Mouse (Mus musculus) large intestine, adult 2 months (tissue): ENCODE measurements around the gene Cabp4. TPM values are rescaled to one million over a fixed set of nuclear protein-coding genes. Genes with fewer than 3 reads are reported as not detected.
"Not testable (repeated sequence)": the region's sequence is repeated elsewhere in the genome, so short reads cannot be mapped to it uniquely, and the experiment has no call there.

Experiments
- DNase-seq: peaks from one replicate; pipeline ENCODE4 v3.0.0-alpha.2; 2012; ENCODE audit warnings: low read depth, low spot score
- WGBS: fragments of 180-500 bp; shearing (Covaris S2); methylation state at CpG from one replicate; pipeline ENCODE4 v1.1.7; 2018; 5-methylcytosine and 5-hydroxymethylcytosine counted together
- polyA plus RNA-seq: library from polyadenylated mRNA; depleted of rRNA; stranded (reverse); fragments of >200 nt; gene quantifications from 2 replicates; pipeline ENCODE4 v1.2.3, GENCODE M21; 2012

Gene Cabp4
- polyA plus RNA-seq, 1 experiment, result 0.45 TPM

DNA sequence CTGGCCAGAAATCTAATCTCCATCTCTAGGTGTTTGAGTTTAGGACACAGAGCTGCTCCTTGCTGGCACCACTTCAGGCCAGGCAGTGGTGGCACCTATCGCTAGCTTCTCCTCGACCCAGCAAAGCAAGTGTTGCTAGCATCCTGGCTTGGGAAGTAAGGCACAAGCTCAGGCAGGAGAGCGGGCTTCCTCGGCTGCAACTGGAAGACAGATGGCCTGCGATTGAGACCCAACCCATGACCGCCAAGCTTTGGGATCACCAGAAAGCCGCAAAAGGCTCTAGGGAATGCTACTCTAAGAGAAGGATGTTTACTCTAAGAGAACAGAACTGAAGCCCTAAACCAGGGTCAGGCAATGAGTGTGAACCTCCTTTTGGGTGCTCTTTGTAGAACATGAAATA lies 14.4 kb downstream of the Cabp4 start:
- no peak for DNase-seq
- 85% methylated on average over 7 of the region's 7 CpGs for WGBS

DNA sequence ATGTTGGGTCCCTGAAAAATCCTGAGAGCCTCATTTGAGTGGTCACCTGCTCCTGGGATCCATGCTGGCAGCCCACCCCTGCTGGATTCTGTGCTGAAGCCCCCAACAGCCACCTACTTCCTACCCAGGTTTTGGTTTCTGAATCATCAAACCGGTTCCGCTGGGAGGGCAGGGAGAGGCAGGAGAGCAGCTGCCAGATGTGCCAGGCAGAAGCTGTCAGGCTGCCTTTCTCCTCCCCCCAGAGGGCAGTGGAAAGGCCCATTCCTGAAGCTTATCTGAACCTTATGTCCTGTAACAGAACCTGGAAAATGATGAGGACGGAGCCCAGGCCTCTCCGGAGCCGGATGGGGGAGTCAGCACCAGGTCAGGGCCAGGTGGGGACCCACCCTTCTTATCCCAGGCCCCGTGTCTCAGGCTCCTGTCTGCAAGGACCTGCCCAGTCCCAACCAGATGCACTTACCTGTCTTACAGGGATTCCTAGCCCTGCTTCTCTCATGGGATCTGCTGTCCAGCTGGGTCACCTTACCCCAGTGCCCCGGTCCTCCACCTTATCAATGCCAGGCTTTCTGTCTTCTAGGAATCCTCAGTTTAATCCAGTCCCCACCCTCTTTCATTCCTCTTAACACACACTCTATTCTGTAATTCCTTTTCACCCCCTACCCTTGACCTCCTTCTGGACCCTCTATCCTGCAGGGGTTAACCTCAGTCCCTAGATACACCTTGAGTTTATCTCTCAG lies 16.9 kb downstream of the Cabp4 start:
- 35% methylated on average over 7 of the region's 7 CpGs for WGBS

DNA sequence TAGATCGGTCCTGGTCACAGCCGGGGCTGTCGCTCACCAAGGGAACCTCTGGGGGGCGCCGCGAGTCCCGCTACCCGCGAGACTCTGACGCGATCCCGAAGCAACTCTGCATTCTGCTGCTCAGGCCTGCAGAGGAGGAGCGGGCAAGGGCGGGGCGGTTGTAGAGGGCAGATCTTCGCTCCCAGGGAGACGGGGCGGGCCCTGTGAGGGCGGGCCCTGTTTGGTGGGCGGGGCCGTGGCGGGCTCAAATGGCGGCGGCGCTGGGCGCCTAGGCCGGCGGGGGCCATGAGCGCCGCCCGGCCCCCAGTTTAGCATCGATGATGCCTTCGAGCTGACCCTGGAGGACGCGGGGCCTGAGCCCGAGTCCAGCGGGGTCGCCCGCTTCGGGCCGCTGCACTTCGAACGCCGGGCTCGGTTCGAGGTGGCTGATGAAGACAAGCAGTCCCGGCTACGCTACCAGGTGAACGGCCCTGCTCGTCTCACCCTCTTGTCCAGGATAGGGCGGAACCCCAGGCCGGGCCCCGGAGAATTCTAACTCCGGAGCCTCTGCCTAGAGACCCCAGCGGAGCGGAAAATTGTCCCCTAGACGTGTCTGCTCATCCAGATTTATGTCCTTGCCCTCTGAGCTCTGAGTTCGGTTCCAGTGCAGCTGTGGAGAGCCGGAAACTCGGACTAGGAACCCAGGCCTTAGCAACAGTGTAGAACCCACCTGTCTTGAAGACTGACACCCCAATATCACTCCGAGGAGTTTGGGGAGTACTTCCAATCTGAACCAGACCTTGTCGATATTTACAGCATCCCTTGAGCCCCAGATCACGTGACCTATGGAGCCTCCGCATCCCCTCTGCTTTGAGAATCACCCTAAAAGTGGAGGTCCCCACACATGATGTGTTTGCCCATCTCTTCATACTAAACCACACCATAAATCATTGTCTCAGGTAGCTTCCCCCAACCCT lies 17.8 kb downstream of the Cabp4 start, which contains the start of gene Aip:
Gene Aip, minus strand, starts transcription at position 118 of the 956 bp plus-strand sequence.
- WGBS, result under 1% methylated on average over 64 of the region's 64 CpGs
- peak; percentile 93 for DNase-seq

More for the DNA sequence above, 16.9 kb downstream of the Cabp4 start:
- no peak for DNase-seq

DNA sequence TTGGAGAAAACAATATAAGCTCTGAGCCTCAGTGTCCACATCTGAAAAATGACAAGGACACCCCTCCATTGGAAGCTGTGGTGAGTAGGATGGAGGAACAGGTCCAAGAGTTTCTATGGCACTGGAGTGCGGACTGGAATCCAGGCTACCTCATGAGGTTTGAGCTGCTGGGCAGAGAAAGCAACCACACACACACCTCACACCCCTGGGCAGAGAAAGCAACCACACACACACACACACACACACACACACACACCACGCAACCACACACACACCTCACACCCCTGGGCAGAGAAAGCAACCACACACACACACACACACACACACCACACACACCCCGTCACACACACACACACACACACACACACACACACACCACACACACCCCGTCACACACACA lies 18.6 kb downstream of the Cabp4 start:
- WGBS, result 5% methylated on average over 4 of the region's 4 CpGs
- DNase-seq, result not testable (repeated sequence)

DNA sequence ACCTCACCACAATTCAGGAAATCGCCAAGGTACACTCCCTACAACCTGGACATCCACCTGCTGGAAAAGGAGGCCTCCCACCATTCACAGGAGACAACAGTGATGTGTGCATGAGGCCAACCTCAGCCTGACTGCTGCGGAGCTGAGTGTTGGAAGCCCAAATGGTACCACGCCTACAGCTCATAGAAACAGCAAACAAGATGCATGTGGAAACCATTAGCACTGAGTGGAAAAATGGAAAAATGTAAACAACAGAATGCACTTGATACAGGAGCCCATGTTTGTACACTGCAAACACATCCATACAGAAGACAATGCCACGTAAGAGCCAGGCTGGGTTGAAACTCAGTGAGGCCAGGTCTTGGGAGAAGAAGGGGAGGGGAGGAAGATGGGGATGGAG lies 19.4 kb downstream of the Cabp4 start:
- DNase-seq, result no peak
- WGBS, result 44% methylated on average over 4 of the region's 4 CpGs

DNA sequence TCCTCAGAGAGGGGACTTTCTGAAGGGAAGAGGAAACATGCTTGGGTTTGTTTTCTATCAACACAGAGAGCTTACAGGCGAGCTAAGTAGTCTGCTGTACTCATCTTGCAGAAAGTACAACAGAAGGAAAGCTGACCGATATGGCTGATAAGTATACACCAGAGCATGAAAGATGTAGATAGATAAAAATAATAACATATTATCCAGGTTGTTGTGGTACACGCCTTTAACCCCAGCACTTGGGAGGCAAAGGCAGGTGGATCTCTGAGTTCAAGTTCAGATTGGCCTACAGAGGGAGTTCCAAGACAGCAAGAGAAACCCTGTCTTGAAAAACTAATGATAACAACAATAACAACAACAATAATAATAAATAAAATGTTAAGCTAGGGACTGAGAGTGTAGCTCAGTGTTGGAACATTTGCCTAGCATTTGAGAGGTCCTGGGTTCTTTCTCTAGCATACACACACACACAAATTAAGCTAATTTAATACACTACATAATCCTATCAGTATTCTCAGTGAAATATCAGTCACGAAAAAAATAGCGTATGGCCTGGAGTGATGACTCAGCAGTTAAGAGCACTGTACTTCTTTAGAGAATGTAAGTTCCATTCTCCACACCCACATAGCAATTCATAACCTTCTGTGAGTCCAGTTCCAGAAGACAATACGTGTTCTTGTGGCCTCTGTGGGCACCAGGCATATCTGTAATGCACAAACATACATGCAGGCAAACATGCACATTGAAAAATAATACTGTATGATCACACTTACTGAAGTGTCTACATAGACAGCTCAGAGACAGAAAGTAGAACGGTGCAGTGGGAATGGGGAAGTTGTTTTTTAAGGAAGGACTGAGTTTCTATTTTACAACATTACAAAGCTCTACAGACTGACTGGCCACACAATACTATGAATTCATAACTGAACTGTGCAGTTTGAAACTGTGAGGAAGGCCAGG lies 21.1 kb downstream of the Cabp4 start:
- no peak for DNase-seq
- WGBS, result 67% methylated on average over 7 of the region's 7 CpGs

DNA sequence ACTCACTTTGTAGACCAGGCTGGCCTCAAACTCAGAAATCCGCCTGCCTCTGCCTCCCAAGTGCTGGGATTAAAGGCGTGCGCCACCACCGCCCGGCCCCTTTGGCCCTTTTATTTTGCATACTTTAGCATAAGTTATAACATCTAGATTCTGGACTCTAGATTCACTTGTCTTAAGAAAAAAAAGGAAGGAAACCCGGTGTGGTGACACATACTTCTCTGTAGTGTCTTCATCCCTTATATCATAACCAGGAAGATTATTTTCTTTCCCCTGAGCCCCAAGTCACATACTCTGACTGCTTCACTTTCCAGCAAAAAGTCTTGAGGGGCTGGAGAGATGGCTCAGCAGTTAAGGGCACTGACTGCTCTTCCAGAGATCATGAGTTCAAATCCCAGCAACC lies 21.9 kb downstream of the Cabp4 start:
- WGBS, result 42% methylated on average over 6 of the region's 6 CpGs
- not testable (repeated sequence) for DNase-seq

DNA sequence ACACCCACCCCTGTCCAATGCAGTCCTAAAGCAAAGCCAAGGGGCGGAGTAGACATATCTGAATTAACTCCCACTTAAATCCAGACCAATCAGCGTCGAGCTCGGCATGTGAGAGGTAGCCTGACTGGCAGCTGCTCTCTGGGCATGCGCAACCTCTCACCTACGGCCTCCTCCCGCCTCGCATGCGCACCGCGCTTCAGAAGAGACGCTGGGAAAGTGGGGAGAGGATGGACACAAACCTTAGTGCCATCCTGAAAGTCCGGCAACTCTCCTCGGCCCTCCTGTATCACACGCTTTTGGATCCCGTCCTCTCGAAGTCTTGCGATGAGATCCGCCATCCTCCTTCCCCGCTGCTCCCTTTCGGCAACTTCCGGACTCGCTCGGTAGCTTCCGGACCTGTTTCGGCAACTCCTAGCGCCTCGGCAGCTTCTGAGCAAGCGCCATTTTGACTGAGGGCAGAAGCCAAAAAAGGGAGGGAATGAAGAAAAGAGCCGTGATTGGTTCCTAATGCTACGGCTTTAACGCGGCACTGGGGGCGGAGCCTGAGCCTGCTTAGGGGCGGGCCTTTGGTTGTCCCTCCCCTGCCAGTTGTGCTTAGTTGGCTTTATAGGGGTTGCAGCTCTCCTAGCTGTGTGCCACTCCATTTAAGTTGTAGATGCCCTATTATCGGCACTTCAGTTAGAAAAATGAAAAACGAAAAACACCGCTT lies 22.6 kb downstream of the Cabp4 start:
- DNase-seq, result peak; percentile 99
- WGBS, result 2% methylated on average over 38 of the region's 38 CpGs

DNA sequence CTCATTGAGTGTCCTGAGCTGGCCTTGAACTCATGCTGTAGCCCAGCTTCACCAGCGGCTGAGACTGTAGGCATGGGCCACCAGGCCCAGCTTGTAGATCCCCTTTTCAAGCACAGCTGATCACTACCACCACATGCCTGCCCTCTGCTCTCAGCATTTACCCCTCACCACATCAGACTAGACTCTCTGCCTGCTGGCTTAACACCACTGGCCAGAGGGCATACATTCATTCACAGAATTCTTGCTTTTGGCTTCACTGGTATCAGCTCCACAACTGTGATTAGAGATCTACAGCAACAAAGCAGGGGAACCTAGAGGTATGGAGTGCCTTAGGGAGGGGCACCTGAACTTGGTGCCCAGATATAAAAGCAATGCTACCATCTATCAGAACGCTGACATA lies 23.3 kb downstream of the Cabp4 start:
- DNase-seq, result no peak
- WGBS, result 90% methylated on average over 2 of the region's 2 CpGs

DNA sequence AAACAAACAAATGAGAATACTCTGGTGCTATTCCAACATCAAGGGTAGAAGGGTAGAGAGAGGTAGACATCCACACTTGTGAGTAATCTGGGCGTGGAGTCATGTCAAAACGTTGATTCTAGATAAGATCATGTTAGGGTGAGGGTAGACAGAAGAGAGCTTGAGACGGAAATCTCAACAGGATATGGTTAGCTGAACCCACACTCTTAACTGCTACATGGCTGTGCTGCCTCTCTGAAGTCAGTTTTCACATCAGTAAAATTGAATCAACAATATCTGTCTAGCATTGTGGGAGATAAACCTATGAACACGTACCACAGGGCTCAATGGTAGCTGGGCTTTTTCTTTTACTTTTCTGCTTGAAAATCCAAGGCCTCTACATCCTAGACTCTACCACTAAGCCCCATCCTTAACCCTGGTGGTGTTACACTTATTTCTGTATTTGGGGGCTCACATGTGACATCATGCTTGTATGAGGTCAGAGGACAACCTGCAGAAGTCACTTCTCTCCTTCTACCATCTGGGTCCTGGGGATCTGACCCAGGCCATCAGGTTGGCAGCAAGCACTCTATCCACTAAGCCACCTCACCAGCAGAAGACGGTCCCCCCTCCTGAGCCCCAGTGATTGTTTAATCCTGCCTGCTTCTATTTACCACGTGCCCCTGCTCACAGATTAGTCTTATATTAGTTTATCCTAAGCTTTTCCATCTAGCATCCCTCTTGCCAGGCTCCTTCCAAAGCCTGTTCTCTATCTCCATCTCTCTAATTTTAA lies 23.9 kb downstream of the Cabp4 start:
- no peak for DNase-seq
- 76% methylated on average over 6 of the region's 6 CpGs for WGBS

DNA sequence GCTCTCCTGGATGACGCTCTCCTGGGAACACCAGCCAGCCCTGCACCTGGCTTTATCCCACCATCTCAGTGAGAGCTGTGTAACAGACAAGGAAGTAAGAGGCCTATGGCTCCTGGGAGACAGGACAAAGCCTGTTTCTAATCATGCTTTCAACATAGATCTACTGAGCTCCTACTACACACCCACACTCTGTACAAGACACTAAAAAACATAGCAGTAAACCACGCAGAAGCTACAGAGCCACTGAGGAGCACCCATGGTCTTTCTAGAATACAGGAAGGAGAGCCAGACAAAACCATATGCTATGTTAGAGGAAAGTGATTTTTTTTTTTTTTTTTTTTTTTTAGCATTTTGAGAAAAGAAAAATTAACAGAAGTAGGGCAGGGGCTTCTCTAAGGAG lies 25.5 kb downstream of the Cabp4 start:
- 91% methylated on average over 2 of the region's 2 CpGs for WGBS
- DNase-seq, result no peak

DNA sequence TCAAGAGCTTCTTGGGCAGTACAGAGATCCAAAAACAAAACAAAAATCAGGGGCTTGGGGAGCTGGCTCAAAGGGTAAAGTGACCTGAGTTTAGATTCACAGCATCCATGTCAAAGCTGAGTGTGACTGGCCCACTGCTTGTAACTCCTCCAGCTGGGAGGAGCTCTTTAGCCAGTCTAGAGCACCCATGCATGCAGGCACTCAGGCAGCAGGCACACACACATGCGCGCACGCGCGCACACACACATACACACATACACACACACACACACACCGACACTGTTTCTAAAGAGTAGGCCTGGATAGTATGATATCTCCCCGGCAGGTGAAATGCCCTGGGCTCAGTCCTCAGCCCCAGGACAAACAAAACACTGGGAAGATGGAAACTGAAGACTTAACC lies 26.8 kb downstream of the Cabp4 start:
- DNase-seq, result no peak
- 95% methylated on average over 7 of the region's 7 CpGs for WGBS

DNA sequence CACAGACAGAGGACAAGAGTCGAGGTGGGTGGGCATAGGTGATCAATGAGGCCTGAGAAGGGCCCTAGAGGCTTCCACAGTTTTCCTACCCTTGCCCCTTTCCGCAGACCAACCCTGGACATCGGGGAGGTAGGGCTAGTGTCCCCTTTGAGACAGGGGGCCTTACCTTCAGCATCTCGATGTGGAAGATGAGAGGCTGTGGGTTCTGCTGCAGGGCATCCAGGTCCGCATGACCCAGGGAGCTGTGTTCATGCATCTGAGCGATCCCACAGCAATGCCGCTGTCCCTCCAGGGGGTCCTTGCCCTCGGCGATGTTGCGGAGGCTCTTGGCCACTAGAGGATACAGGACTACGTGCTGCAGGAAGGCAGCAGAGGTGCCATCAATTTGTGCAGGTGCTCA lies 28.0 kb downstream of the Cabp4 start:
- WGBS, result 86% methylated on average over 11 of the region's 11 CpGs
- no peak for DNase-seq

DNA sequence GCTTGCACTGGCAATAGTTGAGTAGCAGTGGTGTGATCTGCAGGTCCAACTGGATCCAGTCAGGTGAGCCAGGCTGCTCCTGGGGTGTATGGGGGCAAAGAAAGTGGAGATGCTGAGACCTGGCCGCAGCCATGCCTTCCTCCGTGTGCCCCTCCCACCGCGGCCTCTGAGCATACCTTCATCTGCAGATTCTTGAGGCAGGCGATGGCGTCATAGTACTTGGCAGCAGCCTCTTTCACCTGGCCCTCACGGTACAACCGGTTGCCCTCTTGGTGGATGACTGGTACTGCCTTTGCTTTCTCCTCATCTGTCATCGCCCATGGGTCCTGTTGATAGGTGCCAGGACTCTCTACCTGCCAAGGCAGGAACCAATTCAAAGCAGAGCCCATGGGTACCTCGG lies 28.7 kb downstream of the Cabp4 start:
- no peak for DNase-seq
- 94% methylated on average over 10 of the region's 10 CpGs for WGBS

DNA sequence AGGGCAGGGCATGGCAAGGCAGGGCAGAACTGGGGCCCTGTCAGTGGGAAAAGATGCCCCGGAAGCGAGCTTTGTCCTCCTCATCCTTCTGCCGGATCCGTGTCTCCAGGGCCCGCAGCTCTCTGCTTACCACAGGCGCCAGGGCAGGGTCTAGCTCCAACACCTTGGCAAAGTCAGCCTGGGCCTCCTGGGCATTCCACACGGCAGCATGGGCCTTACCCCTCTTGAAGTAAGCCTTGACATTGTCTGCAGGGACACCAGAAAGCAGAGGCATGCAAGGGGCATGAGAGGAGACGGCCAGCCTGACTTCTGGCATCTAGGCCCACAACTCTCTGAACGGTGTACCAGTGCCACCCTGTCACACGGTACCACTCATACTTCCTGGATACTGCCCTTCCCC lies 29.3 kb downstream of the Cabp4 start:
- 55% methylated on average over 10 of the region's 10 CpGs for WGBS
- DNase-seq, result no peak

DNA sequence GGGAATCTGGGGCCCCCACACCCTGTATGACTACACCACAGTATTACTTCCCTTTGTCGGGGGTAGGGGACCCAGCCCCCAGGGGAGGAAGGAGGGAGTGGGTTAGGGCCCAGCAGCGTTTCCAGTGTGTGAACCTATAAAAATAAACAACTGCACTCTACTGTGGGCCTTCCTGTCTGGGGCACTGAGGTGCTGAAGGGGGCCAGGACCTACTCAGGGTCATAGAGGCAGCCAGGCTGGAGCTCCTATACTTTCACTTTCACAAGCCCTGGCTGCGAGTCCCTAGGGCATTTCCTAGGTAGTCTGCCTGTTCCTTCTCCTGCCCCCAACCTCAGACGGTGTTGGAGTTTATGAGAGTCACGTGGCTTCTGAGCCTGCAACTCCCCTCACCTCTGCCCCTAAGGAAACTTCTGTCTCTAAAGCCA lies 30.0 kb downstream of the Cabp4 start:
- DNase-seq, result no peak
- 5% methylated on average over 5 of the region's 5 CpGs for WGBS

DNA sequence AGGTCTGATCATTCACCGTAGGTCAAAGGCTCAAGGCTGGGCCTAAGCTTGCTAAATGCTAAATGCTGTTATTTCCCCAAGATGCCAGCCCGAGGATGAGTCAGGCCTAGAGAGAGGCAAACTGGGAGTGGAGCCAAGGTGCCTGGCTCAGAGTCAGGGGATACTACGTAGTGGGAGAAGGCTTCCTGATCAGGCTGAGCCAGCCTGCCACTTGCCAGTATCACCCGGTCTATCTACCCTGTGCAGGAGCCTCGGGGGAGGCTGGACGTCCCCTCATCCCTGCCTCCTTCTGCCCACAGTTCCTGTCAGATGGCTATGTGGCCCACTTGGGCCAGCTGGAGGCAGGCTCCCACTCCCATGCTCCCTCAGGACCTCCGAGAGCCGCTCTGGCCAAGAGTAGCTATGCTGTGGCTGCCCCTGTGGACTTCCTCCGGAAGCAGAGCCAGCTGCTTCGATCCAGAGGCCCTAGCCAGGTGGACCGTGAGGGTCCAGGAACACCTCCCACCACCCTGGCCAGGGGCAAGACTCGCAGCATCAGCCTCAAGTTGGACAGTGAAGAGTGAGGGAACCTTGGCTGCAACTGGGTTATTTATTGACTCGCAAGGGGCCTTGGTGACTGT lies 30.5 kb downstream of the Cabp4 start:
- DNase-seq, result no peak
- 14% methylated on average over 13 of the region's 13 CpGs for WGBS
